Mouse (Mus musculus) fat pad, adult 2 months (tissue): ENCODE data around the gene Klre1.
"Not testable (repeated sequence)": the region's sequence is repeated elsewhere in the genome, so short reads cannot be mapped to it uniquely, and the experiment has no call there.

ENCODE experiments used
- DNase-seq: peaks from one replicate; pipeline ENCODE4 v3.0.0-alpha.2; 2011; ENCODE audit warnings: low read depth, low spot score; ENCODE audit errors: extremely low read depth

Klre1 gene

DNA sequence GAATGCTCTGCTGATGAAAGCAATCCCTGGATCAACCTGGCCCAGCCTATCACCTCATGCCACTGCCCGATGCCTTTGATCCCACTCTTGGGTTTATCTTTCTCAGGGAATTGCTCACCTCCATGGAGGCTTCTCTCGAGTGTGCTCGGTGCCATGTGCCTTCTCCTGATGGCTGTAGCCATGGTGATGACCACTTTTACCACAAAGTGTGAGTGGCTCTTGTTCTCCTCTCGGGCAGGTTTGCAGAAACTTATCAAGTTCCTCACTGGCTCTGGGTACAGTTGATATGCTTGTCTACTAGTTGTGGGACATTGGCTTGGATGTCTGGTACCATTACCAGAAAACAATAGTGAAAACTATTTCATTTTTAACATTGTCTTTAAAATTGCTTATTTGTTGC is 4.2 kb downstream of the Klre1 start:
- no peak for DNase-seq

DNA sequence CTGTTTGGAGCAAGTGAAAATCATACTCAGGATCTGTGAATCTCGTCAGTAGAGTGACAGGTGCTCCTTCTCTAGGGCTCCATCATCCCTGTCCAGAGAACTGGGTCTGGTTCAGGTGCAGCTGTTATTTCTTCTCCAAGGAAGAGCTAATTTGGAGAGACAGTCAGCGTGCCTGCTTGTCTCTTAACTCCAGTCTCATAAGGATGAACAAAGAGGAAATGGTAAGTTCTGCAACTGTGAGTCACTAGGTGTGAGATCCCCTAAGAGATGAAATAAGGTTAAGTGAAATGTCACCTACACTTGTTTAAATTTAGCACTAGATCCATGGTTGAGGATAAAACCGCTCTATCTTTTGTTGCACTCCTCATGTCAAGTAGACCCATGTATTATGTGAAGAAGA is 5.3 kb downstream of the Klre1 start:
- no peak for DNase-seq

DNA sequence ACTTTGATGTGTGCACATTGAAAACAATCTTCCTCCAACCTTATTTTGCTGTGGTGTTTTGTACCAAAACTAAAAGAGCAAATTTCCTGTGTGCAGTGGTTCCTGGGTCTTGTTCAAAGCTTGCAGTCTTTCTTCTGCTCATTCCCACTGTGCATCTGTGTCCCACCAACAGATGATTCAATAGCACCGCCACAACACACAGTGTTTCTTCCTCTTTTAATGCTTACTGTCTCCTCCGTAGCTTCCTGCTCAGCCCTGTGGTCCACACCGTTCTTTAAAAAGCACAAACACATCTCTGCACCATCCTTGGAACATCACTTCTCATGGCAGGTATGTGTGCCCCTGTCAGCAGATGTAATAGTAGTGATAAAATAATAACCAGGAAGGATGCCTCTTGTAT is 13.8 kb downstream of the Klre1 start, which contains the start of gene Klrd1:
Gene Klrd1, plus strand, starts transcription at position 275 of the 400 bp plus-strand sequence.
- DNase-seq, result no peak

DNA sequence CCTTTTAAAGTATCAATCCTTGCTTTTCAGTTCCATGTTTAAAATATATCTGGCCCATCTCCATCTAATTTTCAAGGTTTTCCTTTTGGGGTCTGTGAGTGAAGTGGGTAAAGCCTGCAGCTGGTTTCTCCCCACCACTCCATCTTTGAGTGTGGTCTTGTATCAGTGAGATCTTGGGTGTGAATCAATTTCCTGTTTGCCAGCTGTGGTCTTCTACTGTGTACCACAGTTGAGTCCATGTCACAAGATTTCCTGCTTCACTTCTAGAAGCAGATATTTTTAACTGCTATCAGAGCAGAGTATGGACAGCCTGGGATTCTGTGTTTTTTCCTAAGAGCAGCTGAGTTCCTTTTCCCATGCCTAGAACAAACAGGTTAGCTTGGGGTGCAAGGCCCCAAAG is 30.7 kb downstream of the Klre1 start:
- no peak for DNase-seq

DNA sequence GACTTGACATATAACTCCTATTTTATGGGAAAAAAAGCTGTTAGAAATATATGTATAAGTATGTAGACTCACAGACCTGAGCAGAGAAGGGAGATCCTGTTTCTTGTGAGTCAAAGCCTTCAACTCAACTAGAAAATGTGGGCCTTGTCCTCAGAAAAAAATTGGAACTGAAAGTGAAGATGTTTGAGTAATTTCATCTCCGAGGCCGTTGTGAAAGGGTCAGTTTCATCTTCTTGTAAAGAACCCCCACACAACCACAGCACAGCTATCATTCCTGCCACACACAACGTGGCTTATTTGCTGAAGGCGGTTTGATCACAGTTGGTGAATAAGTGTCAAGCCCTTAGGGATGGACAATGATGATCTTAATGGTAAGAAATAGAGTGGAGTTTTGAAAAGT is 46.0 kb downstream of the Klre1 start, which contains the start of gene Klrk1:
Gene Klrk1, minus strand, starts transcription at position 130 of the 400 bp plus-strand sequence.
- DNase-seq, result no peak

DNA sequence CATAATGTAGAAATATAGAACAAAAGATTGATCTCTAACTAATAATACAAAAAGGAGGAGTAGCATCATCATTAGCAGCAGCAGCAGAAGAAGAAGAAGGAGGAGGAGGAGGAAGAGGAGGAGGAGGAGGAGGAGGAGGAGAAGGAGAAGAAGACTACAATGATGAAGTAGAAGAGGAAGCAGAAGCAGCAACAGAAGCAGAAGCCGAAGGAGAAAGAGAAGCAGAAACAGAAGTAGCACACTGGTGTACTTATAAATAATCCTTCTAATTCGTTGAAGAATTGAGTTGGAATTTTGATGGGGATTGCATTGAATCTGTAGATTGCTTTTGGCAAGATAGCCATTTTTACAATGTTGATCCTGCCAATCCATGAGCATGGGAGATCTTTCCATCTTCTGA is 53.3 kb downstream of the Klre1 start:
- not testable (repeated sequence) for DNase-seq
